Mouse (Mus musculus): Measurements from ENCODE around the gene Prl7c1.
"Not testable (repeated sequence)": the region's sequence is repeated elsewhere in the genome, so short reads cannot be mapped to it uniquely, and the experiment has no call there.

Prl7c1 gene

DNA sequence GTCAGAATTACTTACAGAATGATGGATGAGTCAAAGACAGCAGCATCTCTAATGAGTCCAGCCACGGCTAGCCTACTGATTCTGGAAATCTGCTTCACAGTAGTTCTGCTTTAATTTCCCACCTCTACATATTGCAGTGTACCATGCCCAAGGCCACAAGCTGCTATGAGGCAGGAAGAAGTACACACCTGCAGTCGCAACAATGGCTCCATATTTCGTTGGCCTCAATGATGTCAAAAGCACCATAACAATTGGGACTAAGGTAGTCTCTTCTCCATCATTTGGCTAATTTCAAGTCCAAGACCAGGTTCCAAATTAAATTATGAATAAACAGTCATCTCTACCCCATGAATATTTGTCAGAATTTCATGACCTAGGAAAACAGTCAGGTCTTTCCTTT, at the start of gene Prl7c1:
TSS of gene Prl7c1 (minus strand) at position 101 of the 400 bp plus-strand sequence.
- DNase-seq (ENCODE audit: low spot score in 2 of 2): not testable (repeated sequence)

- no peak for DNase-seq (ENCODE audit: low spot score in 2 of 2)
These were observed 22.2 kb upstream of the Prl7c1 start for GRCm38 (mm10) chr13:27802765-27803164.

DNA sequence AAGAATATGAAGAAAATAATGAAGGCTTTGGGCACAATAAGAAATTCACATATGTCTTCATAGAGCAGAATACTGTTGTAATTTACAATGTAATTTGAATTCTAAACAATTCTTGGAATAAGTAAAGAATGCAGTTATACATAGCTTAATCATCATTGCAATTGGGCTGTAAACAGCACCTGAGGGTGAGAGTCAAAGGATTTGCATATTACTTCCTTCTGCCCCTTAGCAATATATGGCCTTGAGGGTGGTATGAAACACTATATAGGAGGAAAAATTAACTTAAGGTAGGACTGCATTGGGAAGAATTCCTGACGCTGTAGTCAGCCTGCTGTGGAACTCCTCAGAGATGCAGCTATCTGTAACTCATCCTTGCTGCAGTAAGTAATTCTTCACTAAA, 20.8 kb upstream of the Prl7c1 start, which contains the start of gene Prl2a1:
TSS of gene Prl2a1 (plus strand) at position 301 of the 400 bp plus-strand sequence.
- no peak for DNase-seq (ENCODE audit: low spot score in 2 of 2)

DNA sequence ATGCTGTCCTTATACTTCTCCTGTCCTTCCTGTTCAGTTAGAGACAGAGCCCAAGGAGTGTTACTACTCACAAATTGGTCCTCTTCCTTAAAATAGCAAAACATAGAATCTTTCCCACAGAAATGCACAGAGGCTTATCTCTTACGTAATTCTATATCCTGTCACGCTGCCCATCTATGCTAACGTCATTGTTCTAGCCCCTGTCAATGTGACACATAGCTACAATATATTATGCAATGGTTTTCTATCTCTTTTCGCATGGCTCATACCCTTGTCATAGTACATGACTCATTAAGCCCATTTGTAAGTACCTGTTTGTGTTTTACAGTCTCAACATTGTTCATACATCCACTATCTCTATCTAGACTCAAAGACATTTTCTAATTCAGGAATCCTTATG, 18.7 kb upstream of the Prl7c1 start:
- no peak for DNase-seq (ENCODE audit: low spot score in 2 of 2)

DNA sequence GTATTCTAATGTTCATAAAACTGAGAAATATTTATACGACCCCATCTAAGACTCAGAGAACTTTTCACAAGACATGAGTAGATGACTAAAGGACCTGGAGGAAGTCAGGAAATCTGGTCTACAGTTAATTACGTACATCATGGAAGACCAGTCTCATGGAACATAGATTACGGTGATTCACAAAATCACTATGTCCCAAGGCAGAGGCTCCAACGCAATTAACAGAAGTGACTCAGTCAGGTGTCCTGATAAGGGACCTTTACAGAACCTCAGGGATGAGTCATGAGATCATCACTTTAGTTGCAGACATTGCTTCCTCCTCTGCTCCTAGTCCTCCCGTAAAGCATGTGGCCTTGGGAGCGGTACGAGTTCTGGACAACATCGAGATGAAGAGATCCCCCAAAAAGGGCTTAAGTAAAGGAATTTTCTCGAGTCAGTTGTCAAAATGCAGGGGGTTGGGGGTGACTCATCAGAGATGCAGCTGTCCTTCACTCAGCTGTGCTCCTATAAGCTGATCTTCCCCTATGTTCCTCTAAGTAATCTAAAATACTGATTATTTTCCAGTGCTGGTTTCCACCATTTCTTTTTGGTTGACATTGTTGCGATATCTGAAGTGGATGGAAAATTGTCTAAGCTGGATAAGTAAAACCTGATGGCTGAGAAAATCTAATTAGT, 46.0 kb downstream of the Prl7c1 start:
- no peak for DNase-seq (ENCODE audit: low spot score in 2 of 2)

DNA sequence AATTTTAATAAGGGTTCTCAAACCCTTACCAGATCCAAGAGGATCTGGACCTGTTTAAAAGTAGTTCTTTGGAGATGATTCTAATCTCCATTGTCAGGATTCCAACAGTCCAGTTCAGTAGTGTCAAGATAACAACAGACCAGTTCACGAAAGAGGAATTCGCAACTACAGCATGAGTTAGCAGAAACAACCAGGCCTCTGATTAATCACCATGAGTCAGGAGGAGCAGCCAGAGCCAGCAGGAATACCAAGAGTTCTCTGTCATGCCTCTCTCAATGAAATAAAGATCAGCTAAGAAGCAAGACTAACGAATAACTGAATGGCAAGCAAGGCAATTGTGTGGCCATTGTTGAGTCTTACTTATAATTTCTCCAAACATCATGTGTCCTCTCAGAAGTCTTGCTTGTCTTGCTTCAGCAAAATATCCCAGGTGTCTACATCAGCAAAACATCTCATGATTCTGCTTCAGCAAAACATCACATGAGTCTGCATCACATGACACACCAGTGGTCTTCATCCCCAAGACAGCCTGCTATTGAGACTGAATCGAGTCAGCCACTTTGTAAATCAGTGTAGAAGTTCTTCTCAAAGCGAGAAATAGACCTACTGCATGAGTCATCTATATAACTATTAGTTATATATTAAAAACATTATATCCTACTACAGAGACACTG, 50.2 kb downstream of the Prl7c1 start:
- DNase-seq (ENCODE audit: low spot score in 2 of 2): not testable (repeated sequence)

GRCm38 (mm10) chr13:27725057-27725456, 55.5 kb downstream of the Prl7c1 start:
- not testable (repeated sequence) for DNase-seq (ENCODE audit: low spot score in 2 of 2)
